Mouse (Mus musculus): Measurements from ENCODE around the gene Cyp46a1. TPM values are rescaled to one million over a fixed set of nuclear protein-coding genes. Genes with fewer than 3 reads are reported as not detected.

The Cyp46a1 gene
- total and polyA plus RNA-seq, 3 experiments, result not detected

GRCm38 (mm10) chr12:108333481-108333882 is 699 bp upstream of the Cyp46a1 start:
- in situ Hi-C loops (cut with MboI; ENCODE audit: low pct_ligation_motif_present, low pct_unique_long_range_greater_than_20kb, low sequenced_read_pairs) (no loop called here), dilution Hi-C loops (cut with MboI; ENCODE audit: extremely low pct_ligation_motif_present, extremely low pct_unique_long_range_greater_than_20kb, low sequenced_read_pairs) (no loop called here)
- Histone ChIP-seq H3K9ac (ENCODE audit: insufficient read depth, low read depth) (no peak overlapping the region), H3K4me3 (replicated peaks in 1 of 3; ENCODE audit: low read depth in 2 of 3, low read length in 2 of 3, poor library complexity in 1 of 3) (peak overlapping the region in 1 of 3 experiments; percentile 37), H3K79me2 (replicated peaks; ENCODE audit: control insufficient read depth, extremely low read depth, insufficient read depth, poor library complexity, severe bottlenecking) (no peaks in the 10 kb centered on the region), H3K4me1 (ENCODE audit: control insufficient read depth in 1 of 2, insufficient read depth in 2 of 2) (peaks cover 0 to 15% of the 10 kb centered on the region in 2 experiments; a peak in 2 of 4 replicates), H3K36me3 (replicated peaks in 1 of 2; ENCODE audit: control insufficient read depth in 1 of 2, insufficient read depth in 1 of 2, low read length in 1 of 2) (no peaks in the 10 kb centered on the region), H3K27ac (ENCODE audit: insufficient read depth, low read depth) (no peak overlapping the region), H3K27me3 (replicated peaks) (peaks cover 67% of the 10 kb centered on the region), H3K4me2 (ENCODE audit: insufficient read depth, low read depth, poor library complexity, severe bottlenecking) (no peak overlapping the region), H3K9me3 (replicated peaks; ENCODE audit: low read length) (peaks cover 12% of the 10 kb centered on the region)
- DNase-seq (ENCODE audit: extremely low read depth), result peak; percentile 59
- TF ChIP-seq USF2 (conservative IDR thresholded peaks at IDR 0.05; ENCODE audit: low read depth, low read length), result no peak
- TF ChIP-seq JUND (conservative IDR thresholded peaks at IDR 0.05; ENCODE audit: low read depth, low read length), result no peak
- TF ChIP-seq RCOR1 (conservative IDR thresholded peaks at IDR 0.05; ENCODE audit: low read depth, low read length), result no peak
- no peak for TF ChIP-seq CTCF (conservative IDR thresholded peaks at IDR 0.05 in 1 of 2, IDR thresholded peaks at IDR 0.05 in 1 of 2; ENCODE audit: low read depth in 2 of 2, low read length in 2 of 2)

GRCm38 (mm10) chr12:108334529-108334928 is 348 bp downstream of the Cyp46a1 start:
- in situ Hi-C loops (cut with MboI; ENCODE audit: low pct_ligation_motif_present, low pct_unique_long_range_greater_than_20kb, low sequenced_read_pairs) (no loop called here), dilution Hi-C loops (cut with MboI; ENCODE audit: extremely low pct_ligation_motif_present, extremely low pct_unique_long_range_greater_than_20kb, low sequenced_read_pairs) (no loop called here)
- no peak for DNase-seq (ENCODE audit: extremely low read depth)
- Histone ChIP-seq H3K79me2 (replicated peaks; ENCODE audit: control insufficient read depth, extremely low read depth, insufficient read depth, poor library complexity, severe bottlenecking) (no peaks in the 10 kb centered on the region), H3K27ac (ENCODE audit: insufficient read depth, low read depth) (no peak overlapping the region), H3K9ac (ENCODE audit: insufficient read depth, low read depth) (no peak overlapping the region), H3K4me2 (ENCODE audit: insufficient read depth, low read depth, poor library complexity, severe bottlenecking) (no peak overlapping the region; the same call in 1 of the 2 replicates), H3K4me3 (replicated peaks in 1 of 3; ENCODE audit: low read depth in 2 of 3, low read length in 2 of 3, poor library complexity in 1 of 3) (peak overlapping the region in 1 of 3 experiments; percentile 29), H3K27me3 (replicated peaks) (peaks cover 71% of the 10 kb centered on the region), H3K4me1 (ENCODE audit: control insufficient read depth in 1 of 2, insufficient read depth in 2 of 2) (peaks cover 0 to 15% of the 10 kb centered on the region in 2 experiments; a peak in 2 of 4 replicates), H3K36me3 (replicated peaks in 1 of 2; ENCODE audit: control insufficient read depth in 1 of 2, insufficient read depth in 1 of 2, low read length in 1 of 2) (no peaks in the 10 kb centered on the region), H3K9me3 (replicated peaks; ENCODE audit: low read length) (peaks cover 12% of the 10 kb centered on the region)
- TF ChIP-seq PAX5 (IDR thresholded peaks at IDR 0.05; ENCODE audit: low read length), result no peak
- TF ChIP-seq CHD2 (IDR thresholded peaks at IDR 0.05; ENCODE audit: low read length), result no peak
- no peak for TF ChIP-seq NRF1 (IDR thresholded peaks at IDR 0.05; ENCODE audit: low read depth, low read length)
- TF ChIP-seq SIN3A (IDR thresholded peaks at IDR 0.05; ENCODE audit: low read length), result no peak
- no peak for TF ChIP-seq MXI1 (IDR thresholded peaks at IDR 0.05; ENCODE audit: low read depth, low read length)
- no peak for TF ChIP-seq ELF1 (IDR thresholded peaks at IDR 0.05; ENCODE audit: low read depth, low read length)
- no peak for TF ChIP-seq GABPA (IDR thresholded peaks at IDR 0.05; ENCODE audit: insufficient replicate concordance, low read depth, low read length)
- no peak for TF ChIP-seq SMC3 (IDR thresholded peaks at IDR 0.05; ENCODE audit: low read depth, low read length)
- no peak for TF ChIP-seq POLR2AphosphoS2 (IDR thresholded peaks at IDR 0.05; ENCODE audit: low read depth, low read length)

- in situ Hi-C loops (cut with MboI; ENCODE audit: low pct_ligation_motif_present, low pct_unique_long_range_greater_than_20kb, low sequenced_read_pairs), result no loop called here
- Histone ChIP-seq H3K4me3 (replicated peaks in 1 of 3; ENCODE audit: low read depth in 2 of 3, low read length in 2 of 3, poor library complexity in 1 of 3) (no peak overlapping the region), H3K4me2 (ENCODE audit: insufficient read depth, low read depth, poor library complexity, severe bottlenecking) (no peak overlapping the region)
Observed at GRCm38 (mm10) chr12:108338572-108339190, 4.5 kb downstream of the Cyp46a1 start.

More at GRCm38 (mm10) chr12:108338572-108339190, 4.5 kb downstream of the Cyp46a1 start:
- dilution Hi-C loops (cut with MboI; ENCODE audit: extremely low pct_ligation_motif_present, extremely low pct_unique_long_range_greater_than_20kb, low sequenced_read_pairs), result no loop called here
- H3K27ac ChIP-seq (ENCODE audit: insufficient read depth, low read depth), result no peak overlapping the region
- peak; percentile 30 for DNase-seq (ENCODE audit: extremely low read depth)
- H3K9me3 ChIP-seq (replicated peaks; ENCODE audit: low read length), result peaks cover 10% of the 10 kb centered on the region
- no peaks in the 10 kb centered on the region for H3K36me3 ChIP-seq (replicated peaks in 1 of 2; ENCODE audit: control insufficient read depth in 1 of 2, insufficient read depth in 1 of 2, low read length in 1 of 2)
- no peaks in the 10 kb centered on the region for H3K79me2 ChIP-seq (replicated peaks; ENCODE audit: control insufficient read depth, extremely low read depth, insufficient read depth, poor library complexity, severe bottlenecking)
- peaks cover 91% of the 10 kb centered on the region for H3K27me3 ChIP-seq (replicated peaks)
- TF ChIP-seq CHD1 (IDR thresholded peaks at IDR 0.05; ENCODE audit: low read depth, low read length) (no peak), RAD21 (IDR thresholded peaks at IDR 0.05; ENCODE audit: low read depth, low read length) (peak; percentile 3), CTCF (conservative IDR thresholded peaks at IDR 0.05 in 1 of 2, IDR thresholded peaks at IDR 0.05 in 1 of 2; ENCODE audit: low read depth in 2 of 2, low read length in 2 of 2) (peak; percentile 34 to 69)
- no peak overlapping the region for H3K9ac ChIP-seq (ENCODE audit: insufficient read depth, low read depth)
- peaks cover 0 to 5% of the 10 kb centered on the region in 2 experiments; a peak in 2 of 4 replicates for H3K4me1 ChIP-seq (ENCODE audit: control insufficient read depth in 1 of 2, insufficient read depth in 2 of 2)
